Mouse (Mus musculus): ENCODE measurements around the gene Nagpa. TPM values are rescaled to one million over a fixed set of nuclear protein-coding genes. Genes with fewer than 3 reads are reported as not detected.

Gene Nagpa
- total RNA-seq, 2 experiments from 2014 or later: 8.8 to 9.4 TPM

Small RNA genes within 50 kb of the gene (microRNA-seq; reads per million reads assigned to microRNA genes)
- gene Gm23689: 0 reads per million in 2 experiments
- 0 reads per million in 2 experiments for gene Gm26095
- gene Mir6364: 0 reads per million in 2 experiments

Other genes starting within 250 kb of the Nagpa start
- 10 to 100 TPM; 57.1 to 58.6 TPM for gene Anks3, start 239.8 kb downstream of the Nagpa start, total RNA-seq (2021)
- not detected for gene Sept12, start 206.2 kb downstream of the Nagpa start, total RNA-seq (2021)
- gene Smim22, start 196.7 kb downstream of the Nagpa start, total RNA-seq (2021): not detected
- gene Rogdi, start 190.5 kb downstream of the Nagpa start, total RNA-seq (2021): 100 to 1,000 TPM; 280 to 286 TPM
- 100 to 1,000 TPM; 132 to 134 TPM for gene Glyr1, start 154.1 kb downstream of the Nagpa start, total RNA-seq (2021)
- 10 to 100 TPM; 40.1 to 40.6 TPM for gene Ubn1, start 154.0 kb downstream of the Nagpa start, total RNA-seq (2021)
- under 1 TPM; 0.91 to 0.99 TPM for gene Ppl, start 71.6 kb downstream of the Nagpa start, total RNA-seq (2021)
- gene Sec14l5, start 56.9 kb downstream of the Nagpa start, total RNA-seq (2021): 1 to 10 TPM; 2.4 to 3.4 TPM
- 1 to 10 TPM; 9.6 to 9.8 TPM for gene AU021092, start 18.3 kb upstream of the Nagpa start, total RNA-seq (2021)
- 10 to 100 TPM; 25.6 to 30.7 TPM for gene Alg1, start 29.6 kb upstream of the Nagpa start, total RNA-seq (2021)
- gene Eef2kmt, start 52.0 kb upstream of the Nagpa start, total RNA-seq (2021): 1 to 10 TPM; 3.6 to 4.0 TPM